Mouse (Mus musculus) urinary bladder, postnatal 36 days (tissue): ENCODE data around the gene Socs3.

Experiments
- DNase-seq, 2 experiments: peaks; one replicate each; pipeline ENCODE4 v3.0.0; 2022; ENCODE audit warnings: low spot score in 2 of 2, mixed read lengths in 1 of 2

The Socs3 gene

DNA sequence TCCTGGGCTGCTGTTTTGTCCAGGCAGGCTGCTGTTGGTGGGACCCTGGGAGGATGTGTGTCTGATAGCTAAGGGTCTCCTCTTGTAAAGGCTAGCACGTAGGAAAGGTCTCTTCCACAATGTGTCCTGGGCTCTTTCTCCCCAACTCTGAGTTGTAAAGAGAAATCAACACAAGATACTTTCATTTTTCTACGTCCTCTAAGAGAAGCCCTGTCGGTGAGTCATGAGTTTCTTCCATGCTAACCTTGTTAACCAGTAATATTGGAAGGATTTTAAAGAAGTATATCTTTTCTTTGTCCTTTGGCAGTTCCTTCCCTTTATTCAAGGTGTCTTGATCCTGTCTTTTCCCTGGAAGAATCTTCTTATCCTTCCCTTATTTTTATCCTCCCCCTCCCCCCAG, 25.8 kb upstream of the Socs3 start:
- no peak for DNase-seq

DNA sequence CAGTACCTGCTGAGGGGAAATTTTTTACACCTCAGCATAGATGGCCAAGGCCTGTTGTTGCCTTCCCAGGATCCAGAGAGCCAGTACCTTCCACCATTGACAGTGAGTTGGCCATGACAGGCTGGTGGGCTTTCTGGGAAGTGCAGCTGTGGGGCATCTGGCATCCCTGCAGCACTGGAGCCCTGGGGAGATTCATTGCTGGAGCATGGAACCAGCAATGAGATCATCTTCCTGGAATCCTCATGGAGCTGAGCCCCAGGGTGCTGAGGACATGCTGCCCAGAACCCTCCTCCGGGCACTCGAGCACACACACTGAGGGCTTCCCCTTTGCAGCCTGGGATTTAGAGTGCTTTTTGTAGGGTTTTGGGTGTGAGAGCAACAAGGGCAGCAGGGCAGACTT, 25.4 kb upstream of the Socs3 start:
- DNase-seq, result no peak

DNA sequence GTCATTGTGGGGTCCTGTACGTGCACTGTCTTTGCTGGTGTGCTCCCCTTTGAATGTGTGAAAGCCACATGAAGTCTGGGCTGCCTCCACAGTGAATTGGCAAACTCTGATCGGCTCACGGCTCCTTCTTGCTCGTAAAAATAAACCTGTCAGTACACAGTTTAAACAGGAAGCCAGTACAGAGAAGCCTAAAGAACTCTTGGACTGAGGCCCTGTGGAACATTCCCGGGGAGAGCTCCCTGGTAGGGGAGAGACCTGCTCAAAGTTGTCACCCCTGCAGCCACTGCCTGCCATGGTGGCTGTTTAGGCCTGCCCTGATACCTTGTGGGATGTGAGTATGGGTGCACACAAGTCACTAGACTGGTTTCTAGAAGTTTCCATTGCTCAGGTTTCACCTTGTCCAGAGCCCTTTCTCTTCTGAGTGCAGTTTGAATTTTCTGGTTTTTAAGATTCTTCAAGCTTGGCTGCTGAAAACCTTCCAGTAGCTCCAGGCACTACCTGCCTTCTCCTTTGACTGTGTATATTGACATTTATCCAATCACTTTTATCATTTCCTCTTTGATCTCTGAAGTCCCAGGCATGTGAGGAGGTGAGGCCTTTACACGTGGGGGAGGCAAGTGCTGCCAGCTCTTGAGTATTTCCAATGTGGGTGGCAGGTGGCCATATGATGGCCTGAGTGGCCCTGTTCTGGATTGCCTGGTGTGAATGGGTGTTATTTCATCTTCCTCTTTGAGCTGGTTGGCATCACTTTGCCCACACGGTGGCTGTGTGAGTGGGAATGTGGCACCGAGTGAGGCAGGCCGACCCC, 24.6 kb upstream of the Socs3 start:
- DNase-seq, result peak; percentile 45 to 54

DNA sequence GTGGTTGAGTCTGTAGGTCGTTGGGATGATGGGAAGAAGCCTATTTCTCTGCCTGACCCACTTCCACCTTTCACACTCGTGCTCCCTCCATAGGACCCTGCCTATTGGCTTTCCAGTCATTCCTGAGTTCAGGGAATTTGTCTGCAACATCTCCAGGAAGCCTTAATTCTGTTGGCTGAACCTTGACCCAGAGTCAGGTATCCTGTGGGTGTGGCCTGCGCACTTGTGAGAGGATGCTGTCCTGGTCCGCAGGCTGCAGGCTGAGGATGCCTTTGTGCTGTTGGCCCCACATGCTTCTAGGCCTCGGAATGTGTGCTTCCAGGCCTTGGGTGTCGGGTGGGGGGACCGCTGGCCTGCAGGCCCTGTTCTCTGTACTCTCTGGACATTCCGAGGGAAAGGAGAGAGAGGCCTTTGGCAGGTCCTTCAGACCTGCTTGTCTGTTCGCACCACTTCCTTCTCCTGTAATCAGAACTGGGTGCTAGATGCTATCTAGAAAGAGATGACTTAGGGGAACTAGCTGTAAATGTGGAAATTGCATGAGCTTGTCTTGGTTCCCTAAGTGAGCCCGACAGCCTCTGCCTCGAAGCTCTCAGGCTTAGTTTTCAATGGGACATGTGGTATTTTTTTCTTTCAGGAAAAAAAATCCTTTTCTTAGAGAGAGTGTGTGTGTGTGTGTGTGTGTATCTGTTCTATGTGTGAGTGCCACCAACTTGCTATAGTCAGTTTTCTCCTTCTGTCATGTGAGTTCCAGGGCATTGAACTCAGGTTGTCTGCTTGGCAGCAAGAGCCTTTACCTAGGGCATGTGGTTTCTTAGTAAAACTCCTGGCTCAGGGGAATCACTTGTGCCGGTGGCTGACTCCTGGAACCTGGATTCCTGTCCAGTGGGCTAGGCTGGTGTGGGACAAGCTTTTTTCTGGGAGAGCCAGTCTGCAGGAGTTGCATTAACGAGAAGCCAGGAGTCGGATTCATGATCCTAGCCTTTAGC, 23.6 kb upstream of the Socs3 start:
- DNase-seq, result no peak

DNA sequence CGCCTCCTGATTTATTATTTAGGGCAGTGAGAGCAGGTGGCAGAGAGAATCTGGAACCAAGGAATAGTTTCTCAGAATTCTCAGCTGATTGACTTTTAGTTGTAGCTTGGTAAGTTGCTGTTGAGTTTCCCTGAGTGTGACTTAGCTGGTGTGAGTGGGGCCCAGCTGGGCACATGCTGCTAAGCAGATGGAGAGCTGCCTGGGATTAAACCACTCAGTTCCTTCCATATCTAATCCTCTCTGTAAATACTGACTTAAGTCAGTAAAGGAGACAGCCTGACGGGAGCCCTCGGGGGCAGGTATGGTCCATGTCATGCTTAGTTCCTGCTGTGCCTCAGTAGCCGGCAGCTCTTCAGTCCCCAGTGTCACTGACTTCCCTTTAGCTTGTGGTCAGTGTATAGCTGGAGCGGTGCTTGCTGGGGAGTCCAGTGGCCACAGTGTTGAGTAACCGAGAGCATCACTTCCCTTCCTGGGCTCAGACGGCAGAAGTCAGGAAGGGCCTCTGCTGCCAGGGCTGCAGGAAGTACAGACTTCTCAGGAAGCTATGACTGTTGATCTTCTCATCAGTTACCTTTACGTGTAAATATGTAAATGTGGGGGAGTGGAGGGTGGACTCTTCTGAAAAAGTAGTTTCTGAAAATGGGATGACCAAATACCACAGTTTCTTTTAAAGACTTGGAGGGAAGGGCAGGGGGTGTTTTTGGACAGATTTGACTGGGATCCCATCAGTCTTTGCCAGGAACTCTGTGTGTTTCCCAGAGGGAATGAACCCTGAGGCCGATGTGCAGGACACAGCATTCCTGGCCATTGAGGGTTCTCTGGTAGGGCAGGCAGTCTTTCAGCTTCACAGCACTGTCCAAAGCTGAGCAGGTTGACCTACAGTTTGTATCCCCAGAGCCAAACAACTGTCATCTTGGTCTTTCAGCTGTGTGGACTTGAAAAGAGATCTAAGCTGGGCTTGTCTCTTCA, 21.9 kb upstream of the Socs3 start:
- DNase-seq, result no peak

DNA sequence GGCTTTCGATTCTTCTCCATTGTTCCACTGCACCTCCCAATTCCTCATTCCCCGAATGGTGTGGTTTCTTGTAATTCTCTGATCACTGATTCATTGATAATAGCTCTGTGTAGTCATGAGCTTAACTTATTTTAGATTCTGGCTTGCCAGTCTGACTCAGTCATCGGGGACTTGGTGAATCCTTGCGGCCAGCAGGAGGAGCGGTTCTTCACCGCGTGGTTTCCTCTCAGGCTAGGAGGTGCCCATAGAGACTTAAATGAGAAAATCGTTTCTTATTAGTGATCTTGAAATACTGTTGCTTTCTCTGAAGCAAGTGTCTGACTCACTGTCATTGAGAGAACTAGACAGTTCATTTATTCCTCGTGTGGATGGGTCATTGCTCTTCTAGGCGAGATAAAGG, 20.1 kb upstream of the Socs3 start:
- no peak for DNase-seq

DNA sequence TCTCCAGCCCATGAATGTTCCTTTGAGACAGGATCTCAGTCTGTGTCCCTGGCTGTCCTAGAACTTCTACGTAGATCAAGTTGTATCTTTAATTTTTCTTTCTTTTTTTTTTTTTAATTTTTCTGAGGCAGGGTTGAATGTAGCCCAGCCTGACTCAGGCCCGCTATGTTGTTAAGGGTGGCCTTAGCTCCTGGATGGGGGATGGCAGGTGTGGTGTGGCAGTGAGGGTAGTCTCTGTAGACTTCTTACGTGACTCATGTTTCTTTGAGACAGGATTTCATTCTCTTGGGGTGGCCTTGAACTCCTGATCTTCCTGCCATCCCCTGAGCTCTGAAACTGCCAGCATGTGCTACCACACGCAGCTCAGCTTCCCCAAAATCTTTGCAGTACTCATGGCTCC, 19.4 kb upstream of the Socs3 start:
- DNase-seq, result no peak

DNA sequence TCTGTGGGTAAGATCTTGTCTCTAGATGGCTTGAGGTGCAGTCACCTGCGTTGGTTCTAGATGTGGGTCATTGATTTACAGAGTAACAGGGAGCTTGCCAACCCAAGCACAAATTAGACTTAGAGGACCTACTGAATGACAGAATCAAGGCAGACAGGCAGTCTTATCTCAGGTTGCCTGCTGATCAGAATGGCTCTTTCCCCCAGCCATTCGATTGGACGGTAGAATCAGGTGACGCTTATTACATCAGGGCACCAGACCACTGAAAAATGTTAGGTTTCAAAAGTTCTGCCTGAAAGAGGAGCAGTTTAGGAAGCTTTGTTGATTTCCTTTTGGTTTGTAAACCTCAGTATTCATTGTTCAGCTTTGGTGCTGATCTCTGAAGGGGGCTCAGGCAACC, 18.1 kb upstream of the Socs3 start:
- DNase-seq, result no peak

DNA sequence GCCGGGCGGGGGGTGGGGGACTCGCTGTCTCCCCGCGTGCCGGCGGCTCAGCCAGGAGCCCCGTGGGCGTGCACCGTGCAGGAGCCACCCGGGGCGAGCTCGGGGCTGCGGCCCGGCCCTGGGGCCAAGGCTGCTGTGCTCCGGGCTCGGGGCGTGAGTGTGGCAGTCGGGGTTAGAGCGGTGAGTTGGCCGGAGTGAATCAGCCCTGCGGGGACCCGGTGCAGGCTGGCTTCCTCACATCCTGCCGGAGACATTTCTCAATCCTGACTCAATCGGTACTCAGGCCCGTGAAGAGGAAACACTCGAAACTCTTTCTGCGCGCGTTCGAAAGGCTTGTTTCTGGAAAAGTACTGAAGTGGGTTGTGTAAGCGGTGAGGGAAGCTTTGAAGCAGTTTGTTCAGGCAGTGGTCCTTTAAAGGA, 17.2 kb upstream of the Socs3 start:
- no peak for DNase-seq

DNA sequence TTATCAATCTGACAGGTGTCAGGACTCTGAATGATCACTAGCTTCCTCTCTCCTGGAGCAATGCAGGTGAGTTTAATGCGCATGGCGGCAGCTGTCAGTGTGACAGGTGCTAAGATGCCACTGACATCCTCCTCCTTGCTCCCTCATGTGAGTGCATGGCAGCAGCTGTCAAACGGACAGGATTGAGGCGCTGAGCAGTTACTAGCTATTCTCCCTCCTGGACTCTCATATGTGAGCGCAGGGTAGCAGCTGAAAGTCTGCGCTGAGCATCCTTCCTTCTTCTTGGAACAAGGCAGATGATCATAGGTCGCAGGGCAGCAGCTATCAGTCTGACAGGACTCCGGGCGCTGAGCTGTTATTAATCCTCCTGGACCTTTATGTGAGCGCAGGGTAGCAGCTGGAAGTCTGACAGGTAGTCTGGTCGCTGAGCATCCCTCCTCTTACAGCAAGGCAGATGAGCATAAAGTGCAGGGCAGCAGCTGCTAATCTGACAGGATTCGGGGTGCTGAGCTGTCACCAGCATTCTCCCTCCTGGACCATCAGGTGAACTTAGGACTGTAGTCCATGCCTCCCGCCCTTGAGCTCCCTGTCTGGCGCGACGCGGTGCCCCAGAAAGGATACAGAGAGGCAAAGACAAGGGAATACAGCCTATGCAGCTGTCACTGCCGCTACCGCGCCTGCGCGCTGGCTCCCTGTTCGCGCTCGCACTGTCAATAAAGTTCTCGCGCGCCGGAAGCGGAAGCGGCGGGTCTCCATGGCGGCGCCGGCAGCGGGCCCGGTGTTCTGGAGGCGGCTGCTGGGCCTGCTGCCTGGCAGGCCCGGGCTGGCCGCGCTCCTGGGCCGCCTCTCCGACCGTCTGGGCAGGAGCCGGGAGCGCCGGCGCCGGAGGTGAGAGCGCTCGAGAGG, 16.5 kb upstream of the Socs3 start, which contains the start of gene Pgs1:
Pgs1 (plus strand) TSS at position 167 of the 906 bp plus-strand sequence.
- peak; percentile 81 to 90 for DNase-seq

DNA sequence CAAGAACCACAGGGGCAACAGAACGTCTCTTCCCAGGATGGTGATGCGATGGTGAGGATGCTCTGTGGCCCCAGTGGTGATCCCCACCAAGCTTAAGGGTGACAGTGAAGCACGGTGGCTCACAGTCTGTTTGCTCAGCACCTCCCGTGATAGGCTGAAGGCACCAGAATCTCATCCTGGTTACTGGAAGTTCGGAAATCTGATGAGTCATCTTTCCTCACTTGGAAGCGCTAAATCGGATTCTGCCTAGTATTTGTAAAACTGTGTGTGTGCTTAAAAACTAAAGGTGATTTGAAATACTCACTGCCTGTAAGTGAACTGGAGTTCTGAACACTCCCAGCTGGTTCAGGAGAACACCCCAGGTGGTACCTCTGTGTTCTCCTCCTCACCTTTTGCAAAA, 13.9 kb upstream of the Socs3 start:
- DNase-seq, result no peak

DNA sequence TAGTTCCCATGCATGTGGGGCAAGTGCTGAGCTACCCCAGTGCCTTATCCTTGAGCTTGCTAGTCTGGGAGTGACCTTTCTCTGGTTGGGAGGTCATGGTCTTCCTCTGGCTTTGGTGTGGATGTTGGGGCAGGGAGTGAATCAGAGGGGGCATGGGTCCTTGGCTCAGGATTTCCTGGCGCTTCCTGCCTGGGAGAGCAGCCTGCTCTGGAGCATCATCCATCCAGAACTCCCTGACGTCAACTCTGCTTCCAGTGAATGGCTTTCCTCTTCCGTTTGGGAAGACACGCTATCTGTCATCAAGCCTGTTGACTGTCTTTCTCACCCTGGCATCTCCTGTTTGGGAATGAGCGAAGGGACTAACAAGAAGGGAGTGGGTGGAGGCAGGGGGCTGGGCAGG, 12.6 kb upstream of the Socs3 start:
- DNase-seq, result no peak

DNA sequence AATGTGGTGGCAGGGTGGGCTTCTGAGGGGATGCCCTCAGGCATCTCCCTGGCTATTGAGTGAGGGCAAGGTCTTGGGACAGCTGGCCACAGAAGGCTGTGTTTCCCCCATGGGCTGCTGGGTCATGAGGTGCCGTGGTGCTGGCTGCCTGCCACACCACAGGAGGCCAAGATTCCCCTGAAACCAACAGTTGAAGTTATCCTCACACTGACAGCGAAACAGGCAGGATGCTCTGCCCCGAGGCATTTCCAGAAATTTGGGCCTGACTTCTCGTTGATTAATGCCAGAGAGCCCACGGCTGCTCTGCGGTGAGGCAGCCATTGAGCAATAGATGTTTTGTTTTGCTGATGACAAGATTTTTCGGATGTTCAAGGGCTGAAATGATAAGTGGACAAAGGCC, 9.5 kb upstream of the Socs3 start:
- DNase-seq, result no peak

DNA sequence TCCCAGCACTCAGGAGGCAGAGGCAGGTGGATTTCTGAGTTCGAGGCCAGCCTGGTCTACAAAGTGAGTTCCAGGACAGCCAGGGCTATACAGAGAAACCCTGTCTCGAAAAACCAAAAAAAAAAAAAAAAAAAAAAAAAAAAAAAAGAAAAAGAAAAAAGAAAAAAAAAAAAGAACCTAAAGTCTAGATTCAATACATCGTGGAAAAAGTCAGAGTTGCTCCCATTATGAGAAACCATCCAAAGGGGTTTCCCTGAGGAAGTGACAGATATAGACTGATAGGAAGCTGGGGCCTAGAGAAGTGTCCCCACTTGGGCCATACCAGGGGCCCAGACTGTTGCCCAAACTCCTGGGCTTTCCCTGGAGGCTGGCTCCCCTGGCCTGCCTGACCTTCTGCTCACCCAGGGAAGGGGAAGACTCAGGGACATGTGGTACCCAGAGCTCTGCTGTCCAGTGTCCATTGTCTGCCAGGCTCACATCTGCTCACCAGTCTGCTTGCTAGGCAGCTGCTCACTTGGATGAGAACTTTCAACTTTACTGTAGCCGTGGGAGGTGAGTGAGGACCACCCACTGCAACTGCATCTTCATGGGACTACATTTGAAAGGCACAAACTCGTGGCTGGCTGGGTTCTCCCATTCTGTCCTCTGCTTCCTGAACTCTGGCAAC, 8.0 kb upstream of the Socs3 start:
- no peak for DNase-seq

DNA sequence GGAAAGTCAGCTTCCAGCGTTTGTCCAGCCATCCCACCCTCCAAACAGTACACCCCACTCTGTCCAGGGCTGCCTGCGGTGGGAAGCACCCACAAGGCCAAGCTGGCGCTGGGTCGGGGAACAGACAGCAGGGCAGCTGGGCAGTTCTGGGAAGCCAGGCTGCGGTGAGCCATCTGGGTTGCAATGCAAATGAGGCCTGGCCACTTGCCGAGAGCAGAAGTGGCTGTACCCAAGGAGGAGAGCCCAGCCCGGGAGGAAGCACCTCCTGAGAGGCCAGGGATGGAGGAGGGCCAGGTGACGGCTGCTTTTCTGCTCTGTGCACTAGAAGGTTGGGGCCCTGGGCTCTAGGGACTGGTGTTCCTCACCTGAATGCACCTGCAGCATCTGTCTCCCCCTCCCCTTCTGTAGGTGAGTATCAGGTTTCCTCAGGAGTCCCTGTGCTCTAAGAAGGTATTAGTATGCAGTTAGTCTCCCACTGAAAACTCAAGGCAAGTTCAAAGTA, 6.3 kb upstream of the Socs3 start:
- no peak for DNase-seq

DNA sequence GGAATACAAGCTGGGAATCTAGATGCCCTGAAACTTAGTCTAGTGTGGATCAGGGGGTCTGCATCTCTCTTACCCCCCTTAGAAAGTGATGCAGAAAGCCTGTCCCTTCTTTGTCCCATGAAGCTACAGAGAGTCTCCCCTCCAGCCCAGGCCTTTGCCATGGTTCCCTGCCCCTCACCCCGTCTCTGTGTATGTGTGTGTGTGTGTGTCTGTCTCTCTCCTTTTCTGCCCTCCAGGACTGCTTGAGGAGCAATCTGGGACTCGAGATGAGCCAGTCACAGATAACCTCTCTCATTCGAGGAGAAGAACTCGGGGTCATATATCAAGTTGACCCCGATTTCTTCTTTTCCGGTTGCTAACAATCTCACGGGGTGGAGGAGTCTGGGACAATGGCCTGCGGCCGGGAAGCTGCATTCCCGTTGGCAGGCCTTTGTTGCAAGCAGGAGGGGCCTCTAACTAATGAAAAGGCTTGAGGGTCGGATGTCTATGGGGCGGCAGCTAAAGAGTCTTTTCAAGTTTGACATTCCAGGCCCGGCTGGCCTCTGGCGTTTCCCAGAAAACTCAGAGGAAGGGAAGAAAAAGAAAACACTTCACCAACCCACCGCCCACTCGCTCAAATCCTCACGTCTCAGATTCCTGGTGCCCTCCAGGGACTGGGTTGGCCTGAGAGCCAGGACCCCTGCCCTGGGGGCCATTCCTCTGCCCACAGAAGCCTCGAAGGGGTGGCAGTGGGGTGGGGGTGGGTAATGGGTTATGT, 5.5 kb upstream of the Socs3 start:
- DNase-seq, result no peak

DNA sequence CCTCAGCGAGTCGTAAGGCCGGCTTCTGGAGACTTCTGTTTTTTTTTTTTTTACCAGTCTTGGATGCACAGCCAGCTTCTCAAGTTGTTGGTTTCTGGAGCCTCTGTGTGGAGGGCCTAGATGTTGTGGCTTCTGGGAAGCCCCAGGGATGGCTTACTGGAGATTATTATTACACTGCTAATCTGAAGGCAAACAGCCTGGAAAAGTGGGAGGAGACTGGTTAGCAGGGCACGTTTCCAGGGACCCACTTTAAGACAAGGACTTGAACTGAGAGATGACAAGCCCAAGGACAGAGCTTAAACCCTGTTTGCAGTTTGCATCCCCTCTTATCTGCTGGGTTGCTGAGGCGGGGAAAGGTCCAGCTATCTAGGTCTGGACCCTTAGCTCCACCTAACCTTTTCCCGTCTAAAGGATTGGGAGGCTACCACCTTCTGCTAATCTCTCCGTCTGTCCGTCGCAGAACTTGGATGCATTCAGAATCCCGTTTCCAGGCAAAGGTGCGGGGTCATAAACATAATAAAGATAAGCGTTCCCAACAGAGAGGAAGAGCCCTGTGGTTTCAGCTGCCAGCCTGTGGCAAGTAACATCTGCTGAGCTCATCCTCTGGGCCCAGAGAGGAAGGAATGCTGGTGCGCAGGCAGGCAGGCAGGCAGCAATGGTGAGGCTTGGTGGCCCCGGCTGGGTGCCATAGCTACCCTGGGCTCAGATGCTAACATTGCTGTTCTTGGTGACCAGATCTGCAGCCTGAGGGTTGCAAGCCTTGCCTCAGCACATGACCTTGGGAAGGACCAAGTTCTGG, 4.7 kb upstream of the Socs3 start:
- no peak for DNase-seq

DNA sequence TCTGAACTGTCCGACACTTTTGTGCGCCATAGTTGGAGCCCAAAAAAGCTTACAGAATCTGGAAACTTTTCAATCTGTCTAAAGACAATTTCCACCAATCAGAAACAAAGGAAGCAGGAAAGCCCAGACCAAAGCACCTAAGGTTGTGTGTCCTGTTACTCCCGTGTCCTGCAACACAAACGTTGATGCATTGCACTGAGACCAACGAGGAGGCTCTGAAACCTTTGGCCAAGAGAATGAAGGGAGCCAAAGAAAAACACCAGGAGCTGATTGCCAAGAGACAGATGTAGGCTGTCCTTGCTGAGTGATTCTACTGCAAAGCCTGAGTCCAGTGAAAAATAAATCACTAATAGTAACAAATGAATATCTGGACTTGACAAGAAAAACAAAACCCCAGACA, 3.7 kb upstream of the Socs3 start:
- DNase-seq, result no peak
